Mouse (Mus musculus) macrophage (primary cell): ENCODE data around the gene Phc2. TPM values are rescaled to one million over a fixed set of nuclear protein-coding genes. Genes with fewer than 3 reads are reported as not detected.

Source experiments
- H3K27ac ChIP-seq: fragments of 350-480 bp; formaldehyde crosslinking; 2 replicates; pipeline ENCODE4 v1.9.0; 2021
- H3K36me3 ChIP-seq: fragments of 350-480 bp; formaldehyde crosslinking; 2 replicates; pipeline ENCODE4 v1.9.0; 2021; ENCODE audit errors: inconsistent target
- H3K4me3 ChIP-seq: fragments of 350-480 bp; formaldehyde crosslinking; 2 replicates; pipeline ENCODE4 v1.9.0; 2021; ENCODE audit errors: inconsistent target
- H3K79me2 ChIP-seq: fragments of 350-480 bp; formaldehyde crosslinking; 2 replicates; pipeline ENCODE4 v1.9.0; 2021; ENCODE audit errors: inconsistent target
- WGBS: methylation state at CpG from one replicate; pipeline ENCODE4 v1.1.7; 2026; ENCODE audit warnings: inconsistent platforms; ENCODE audit not compliant: missing documents; 5-methylcytosine and 5-hydroxymethylcytosine counted together
- polyA plus RNA-seq: library from polyadenylated mRNA; stranded (reverse); fragments of 250-400 nt; gene quantifications from 3 replicates; pipeline ENCODE4 v1.2.4, GENCODE M21; 2018; ENCODE audit warnings: inconsistent platforms

The Phc2 gene
- polyA plus RNA-seq, 1 experiment from 2014 or later: 66.8 TPM

GRCm38 (mm10) chr4:128801675-128802465 lies 147.4 kb downstream of the Phc2 start:
- H3K36me3 ChIP-seq: no peaks in the 10 kb centered on the region
- WGBS: 92% methylated on average over 9 of the region's 9 CpGs
- peaks cover 81% of the 10 kb centered on the region for H3K79me2 ChIP-seq
- no peak overlapping the region for H3K27ac ChIP-seq
- H3K4me3 ChIP-seq: no peak overlapping the region

Other genes starting within 250 kb of the Phc2 start
- 1.6 to 1.9 TPM (median 1.8 TPM) in 3 replicates for gene Zscan20, start 44.6 kb upstream of the Phc2 start, polyA plus RNA-seq
- 0.06 to 0.57 TPM (median 0.07 TPM) in 3 replicates for gene Tlr12, start 36.1 kb upstream of the Phc2 start, polyA plus RNA-seq
- not detected in 3 replicates for gene A3galt2, start 100.7 kb downstream of the Phc2 start, polyA plus RNA-seq
- gene Zfp362, start 151.3 kb downstream of the Phc2 start, polyA plus RNA-seq: 19.1 to 32.8 TPM (median 21.2 TPM) in 3 replicates
- 2.5 to 3.6 TPM (median 3.1 TPM) in 3 replicates for gene Trim62, start 228.9 kb downstream of the Phc2 start, polyA plus RNA-seq